Mouse (Mus musculus) layer of hippocampus, postnatal 14 days (tissue): ENCODE results near the gene Fndc3b. TPM values are rescaled to one million over a fixed set of nuclear protein-coding genes. Genes with fewer than 3 reads are reported as not detected.

Experiments
- DNase-seq, 2 experiments: peaks; one replicate each; pipeline ENCODE4 v3.0.0; 2021 to 2022; ENCODE audit warnings: low spot score in 2 of 2, mixed read lengths in 1 of 2
- total RNA-seq, 2 experiments: library from RNA; stranded (reverse); gene quantifications; 2 replicates each; pipeline ENCODE4 v1.2.3; 2021

Fndc3b gene
- total RNA-seq, 2 experiments from 2014 or later = 23.7 to 31.1 TPM

DNA sequence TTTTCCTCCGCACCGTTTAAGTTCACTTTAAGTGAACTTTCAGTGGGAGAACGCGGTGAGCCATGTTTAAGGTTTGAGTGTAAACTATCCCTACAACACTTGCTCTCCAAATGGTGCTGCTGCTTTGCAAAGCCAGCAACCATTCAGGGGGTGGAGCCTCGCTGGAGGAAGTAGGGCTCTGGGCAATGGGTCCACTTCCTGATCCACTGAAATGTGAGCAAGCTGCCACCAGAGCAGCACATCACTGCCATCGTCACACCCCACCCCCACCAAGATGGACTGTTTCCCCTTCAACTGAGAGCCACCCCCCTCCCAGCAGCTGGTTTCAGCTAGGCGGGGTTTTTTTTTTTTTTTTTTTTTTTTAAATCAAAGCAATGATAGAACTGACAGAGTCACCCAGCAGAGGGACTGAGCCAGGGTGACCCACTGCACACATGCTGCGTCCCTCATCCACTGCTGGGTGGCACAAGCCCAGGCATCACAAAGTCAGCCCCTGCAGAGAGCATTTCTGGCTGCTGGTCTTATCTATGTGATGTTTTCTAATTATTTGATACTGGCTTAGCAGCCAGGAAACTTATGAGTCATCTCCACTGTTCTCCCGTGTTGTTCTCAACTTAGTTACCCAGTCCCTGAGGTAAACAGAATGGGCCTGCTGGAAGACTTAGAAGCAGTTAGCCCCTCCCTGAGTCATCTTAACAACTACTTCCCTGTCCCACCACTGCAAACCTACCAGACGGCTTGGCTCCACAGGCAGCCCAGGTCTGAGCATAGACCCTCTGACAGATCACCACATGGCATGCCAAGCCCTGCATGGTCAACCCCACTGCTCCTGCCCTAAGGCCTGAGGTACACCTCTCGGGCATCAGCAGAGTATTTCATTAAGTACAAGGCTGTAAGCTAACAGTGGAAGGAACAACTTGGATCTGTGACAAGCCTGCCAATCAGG is 112.4 kb downstream of the Fndc3b start:
- no peak for DNase-seq

DNA sequence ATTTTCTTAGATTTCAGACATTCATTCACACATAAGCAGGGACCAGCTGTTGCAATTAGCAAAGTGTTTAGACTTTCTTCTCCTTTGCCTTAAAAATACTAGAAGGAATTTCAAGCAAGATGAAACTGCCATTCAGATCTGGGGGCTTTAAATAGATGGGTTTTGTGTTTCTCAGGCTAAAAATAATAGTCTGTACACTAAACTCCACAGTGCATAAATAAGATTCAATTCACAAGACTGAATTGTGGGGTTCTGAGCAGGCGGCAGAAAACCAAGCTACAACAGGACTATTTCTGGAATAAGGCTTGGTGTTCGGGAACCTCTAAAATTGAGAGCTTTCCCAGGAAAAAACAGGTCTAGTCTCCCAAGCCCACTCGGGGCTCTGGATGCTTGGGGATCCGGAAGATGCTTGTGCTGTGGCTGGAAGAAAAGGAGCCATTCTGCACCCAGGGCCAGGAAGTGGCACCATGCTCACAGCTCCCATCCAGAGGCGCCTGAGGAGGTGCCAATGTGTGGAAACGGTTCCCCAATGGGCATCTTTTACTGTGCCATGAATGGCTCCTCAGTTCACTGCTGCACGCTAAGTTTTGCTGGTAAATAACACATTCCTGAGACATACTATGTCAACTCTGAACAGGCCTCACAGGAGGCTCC is 117.5 kb downstream of the Fndc3b start:
- no peak for DNase-seq

- DNase-seq = no peak
These were observed 118.2 kb downstream of the Fndc3b start for GRCm38 (mm10) chr3:27592728-27593484.

- DNase-seq = no peak
These were observed 120.3 kb downstream of the Fndc3b start for GRCm38 (mm10) chr3:27590823-27591222.

DNA sequence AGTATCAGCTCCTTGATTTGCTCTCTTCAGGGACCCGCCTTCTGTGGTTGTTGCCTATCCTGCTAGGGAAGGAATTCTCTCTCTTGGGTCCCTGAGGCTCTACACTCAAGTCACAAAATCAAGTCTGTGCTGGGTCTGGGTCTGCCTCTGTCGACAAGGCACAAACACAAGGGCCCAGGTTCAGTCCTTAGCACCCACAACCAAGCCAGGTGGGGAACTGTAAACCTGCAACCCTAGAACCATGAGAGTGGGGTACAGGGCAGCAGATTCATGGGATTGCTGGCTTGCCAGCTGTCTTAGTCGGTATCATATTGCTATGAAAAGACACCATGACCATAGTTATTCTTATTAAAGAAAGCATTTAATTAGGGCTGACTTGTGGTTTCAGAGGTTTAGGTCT is 121.8 kb downstream of the Fndc3b start:
- no peak for DNase-seq

- DNase-seq = no peak
These were observed 122.5 kb downstream of the Fndc3b start for GRCm38 (mm10) chr3:27588604-27589003.

DNA sequence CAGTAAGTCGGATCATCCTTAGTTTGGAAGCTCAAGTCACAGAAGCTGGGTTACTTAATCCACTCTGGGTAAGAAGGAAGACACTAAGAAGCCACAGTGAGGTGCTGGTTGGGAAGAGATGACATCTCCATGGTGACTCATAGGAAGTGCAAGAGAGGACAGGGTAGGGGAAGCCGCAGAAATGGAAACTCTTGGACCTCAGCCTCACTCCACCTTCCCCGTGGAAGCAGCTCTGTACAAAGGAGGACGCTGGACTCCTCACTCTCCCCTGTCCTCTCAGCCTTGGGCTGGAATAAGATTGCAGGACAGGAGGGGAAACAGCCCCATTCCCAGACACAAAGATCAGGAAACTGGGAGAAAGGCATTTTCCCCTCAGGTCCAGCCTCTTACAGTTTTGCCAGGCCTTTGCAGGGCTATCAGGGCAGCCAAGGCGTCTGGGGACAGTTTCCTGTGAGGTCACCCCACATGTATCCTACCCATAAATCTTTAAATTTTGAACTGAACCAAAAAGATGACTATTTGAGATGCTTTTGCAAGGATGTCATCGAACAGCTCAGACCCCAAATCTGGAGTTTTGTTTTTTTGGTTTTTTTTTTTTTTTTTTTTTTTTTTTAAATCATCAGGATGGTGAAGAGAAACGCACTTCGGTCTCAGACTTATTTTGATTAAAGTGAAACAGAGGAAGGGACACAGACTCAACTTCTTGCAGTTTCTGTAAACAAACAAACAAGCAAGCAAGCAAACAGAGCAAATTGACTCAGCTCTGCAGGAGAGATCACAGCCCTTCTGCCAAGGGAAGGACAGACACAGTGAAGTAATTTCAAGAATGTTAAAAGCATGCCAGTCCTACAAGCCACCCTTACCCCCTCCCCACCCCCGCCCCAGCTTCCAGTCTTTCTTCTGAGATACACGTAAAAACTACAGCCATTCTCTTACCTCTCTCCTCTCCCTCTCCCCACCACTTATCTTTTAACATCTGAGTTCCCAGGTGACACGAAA is 126.2 kb downstream of the Fndc3b start:
- no peak for DNase-seq

DNA sequence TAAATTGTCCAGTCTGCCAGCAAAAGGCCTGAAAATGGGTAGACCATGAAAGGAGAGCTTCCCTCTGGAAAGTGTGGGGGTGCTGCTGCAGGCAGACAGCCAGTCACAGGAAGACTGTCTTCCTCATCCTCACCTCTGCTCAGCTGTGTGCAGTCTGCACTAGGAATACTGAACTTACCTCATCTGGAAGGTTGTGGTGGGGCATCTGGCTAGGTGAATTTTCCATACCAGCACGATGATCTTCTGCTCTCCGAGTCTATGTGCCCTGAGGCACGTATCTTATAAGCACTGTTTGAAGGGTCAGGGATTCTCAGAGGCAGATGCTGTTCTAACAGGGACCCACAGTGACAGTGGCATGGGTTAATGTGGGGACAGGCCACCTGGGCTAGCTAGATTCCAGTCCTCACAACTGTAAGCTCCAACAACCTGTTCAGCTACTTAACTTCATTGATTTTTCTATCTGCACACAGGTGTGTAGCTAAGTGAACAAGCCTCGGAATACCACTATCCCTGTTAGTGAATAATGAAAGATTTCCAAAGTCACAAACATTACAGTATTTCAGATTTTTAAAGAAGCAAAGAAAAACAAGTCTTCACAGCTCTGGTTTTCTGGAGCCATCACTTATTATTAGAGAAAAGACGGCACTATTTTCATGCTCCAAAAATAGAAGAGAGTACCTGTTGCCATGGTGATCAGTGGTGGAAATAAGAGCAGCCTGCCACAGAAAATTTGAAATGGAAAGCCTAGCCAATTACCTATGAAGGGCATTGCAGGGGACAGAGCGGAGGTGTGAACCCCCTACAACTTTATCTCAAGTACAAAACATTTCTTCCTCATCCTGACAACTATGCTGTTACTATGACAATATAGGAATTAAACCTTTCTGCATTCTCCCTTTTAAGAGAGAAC is 128.9 kb downstream of the Fndc3b start:
- DNase-seq = no peak

DNA sequence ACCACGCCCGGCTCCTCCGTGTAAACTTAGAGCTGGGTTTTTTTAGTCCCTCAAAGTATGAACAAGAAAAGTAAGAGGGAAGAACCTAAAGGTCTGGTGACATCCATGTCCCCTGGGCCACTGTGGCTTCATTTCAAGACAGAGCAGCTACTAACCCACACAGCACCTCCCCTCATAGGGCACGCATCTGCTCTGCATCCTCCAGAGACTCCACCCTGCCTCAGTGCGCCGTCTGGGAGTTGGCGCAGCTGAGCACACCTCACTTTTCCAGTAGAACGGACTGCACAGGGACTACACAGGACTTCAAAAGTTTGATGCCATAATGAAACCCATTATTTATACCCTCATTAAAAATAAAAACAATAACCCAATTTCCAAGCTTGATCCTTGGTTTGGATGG is 130.2 kb downstream of the Fndc3b start:
- DNase-seq = no peak

DNA sequence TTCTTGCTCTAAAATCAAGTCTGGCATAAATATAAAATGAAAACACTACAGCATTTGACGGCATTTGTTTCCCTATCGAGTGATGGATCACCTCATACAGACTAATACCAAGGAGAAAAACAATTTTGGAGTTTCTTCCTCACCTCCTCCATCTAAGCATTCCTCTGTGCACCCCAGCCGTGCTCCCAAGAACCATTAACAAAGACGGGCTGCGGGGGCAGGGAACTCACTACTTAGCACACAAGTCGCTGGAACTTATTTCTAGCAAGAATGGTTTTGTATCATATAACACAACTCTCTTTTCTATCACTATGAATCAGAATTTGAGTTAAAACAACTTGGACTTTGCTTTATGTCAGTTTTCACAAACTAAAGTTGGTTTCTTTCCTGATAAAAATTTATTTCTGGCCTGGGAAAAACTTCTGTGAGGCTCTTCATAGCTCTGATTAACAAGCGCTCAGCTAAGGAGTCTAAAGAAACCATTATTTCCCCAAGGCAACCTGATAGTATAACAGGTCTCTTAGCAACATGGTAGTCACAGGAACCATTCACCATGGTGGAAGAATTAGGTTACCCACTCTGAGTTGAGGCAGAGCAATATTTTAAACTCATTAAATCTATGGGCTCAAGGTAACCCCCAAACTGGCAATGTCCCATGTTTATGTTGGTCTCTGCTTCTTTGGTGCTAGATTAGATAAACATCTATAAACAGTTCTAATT is 131.1 kb downstream of the Fndc3b start:
- DNase-seq = no peak

DNA sequence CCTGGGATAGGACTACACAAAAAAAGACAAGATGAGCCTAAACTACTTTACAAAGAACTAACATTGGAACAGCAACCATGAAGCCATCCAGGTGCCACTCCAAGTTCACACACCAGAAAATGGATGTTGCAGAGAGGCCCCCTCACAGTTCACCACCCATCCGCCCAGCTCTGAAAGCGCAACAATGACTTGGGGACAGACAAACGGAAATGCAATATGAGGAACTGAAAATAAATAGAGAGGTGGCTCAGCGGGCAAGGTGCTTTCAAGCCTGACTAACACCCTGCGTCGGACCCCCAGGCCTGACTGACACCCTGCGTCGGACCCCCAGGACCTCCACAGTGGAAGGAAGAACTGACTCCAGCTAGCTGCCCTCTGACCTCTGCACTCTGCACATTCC is 131.9 kb downstream of the Fndc3b start:
- no peak for DNase-seq

- DNase-seq = no peak
These were observed 133.6 kb downstream of the Fndc3b start for GRCm38 (mm10) chr3:27577349-27578025.

- no peak for DNase-seq
These were observed 136.9 kb downstream of the Fndc3b start for GRCm38 (mm10) chr3:27574241-27574640.

DNA sequence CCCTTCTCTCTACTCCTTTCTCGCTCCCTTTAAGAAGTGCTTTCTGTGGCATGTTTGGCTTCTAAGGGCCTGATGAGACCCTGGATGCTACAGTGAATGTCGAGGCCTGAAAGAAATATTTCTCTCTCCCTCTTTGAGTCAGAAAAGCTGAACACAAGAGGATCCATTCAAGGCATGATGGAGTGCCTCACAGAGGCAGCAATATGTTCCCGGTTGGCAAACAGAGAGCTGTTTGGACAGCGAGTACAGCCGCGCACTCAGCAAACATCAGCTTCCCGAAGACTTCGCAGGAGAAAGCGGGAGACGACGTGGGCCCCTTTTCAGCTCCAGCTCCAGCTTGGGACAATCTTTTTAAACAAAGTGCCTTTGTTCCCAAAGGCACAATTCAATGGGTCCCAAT is 137.6 kb downstream of the Fndc3b start:
- DNase-seq = peak in 1 of 2 experiments; percentile 48

DNA sequence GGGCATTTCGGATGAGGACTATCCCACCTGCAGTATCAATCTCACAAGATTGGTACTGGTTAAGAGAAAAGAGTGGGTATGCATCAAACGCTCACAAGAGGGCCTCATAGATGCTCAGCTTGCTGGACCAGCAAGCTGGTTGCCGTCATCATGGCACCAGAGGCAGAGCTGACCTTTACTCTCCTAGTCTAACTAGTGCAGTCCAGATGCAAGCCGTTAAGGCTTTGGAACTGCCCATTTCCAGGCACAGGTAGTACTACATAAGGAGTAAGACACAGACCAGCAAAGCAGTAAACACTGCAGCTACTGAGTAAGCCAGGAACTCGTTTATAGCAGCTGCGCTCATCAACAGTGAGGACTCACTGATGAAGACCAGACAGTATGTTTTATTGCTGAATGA is 138.8 kb downstream of the Fndc3b start:
- peak in 1 of 2 experiments; percentile 13 for DNase-seq

DNA sequence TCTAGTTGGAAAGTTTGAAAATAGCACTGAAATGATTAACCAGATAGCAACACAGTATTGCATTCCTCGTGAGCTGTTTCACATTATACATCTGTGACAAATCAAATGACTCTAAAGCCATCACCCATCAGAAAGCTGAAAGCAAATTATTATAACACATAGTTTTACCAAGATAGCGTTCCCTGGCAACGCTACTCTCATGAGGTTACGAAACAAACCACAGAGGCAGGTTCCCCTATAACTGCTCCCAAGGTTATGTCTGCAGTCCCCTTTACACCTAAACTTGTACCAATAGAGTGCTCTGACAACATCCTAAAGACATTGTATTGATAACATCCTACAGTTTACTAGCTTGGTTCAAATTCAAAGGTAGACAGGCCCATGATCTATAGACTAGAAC is 145.8 kb downstream of the Fndc3b start:
- no peak for DNase-seq

GRCm38 (mm10) chr3:27563047-27563624 is 148.0 kb downstream of the Fndc3b start:
- DNase-seq = no peak

DNA sequence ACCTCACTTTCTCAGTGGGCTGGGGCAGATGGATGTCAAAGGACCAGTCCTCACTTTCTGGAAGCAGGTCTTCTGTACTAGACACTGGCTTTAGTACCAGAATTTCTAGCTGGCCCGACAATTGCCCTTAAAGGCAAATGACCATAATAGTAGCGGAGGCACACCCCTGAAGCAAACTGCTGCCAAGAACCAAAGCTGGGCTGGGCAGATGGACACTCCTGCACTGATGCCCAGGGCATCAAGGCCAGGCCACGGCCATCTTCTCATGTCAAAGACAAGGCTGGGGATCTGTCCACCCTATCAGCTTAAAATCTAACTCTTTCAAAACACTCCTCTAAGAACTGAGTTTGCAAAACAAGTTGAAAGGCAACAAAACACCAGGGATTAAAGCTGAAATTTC is 148.6 kb downstream of the Fndc3b start:
- no peak for DNase-seq
